Mouse (Mus musculus): Measurements from ENCODE around the gene Ndufs2. TPM values are rescaled to one million over a fixed set of nuclear protein-coding genes. Genes with fewer than 3 reads are reported as not detected.
"Not testable (repeated sequence)": the region's sequence is repeated elsewhere in the genome, so short reads cannot be mapped to it uniquely, and the experiment has no call there.

Gene Ndufs2
- polyA plus RNA-seq, 1 experiment from 2014 or later = 368 TPM

- H3K36me3 ChIP-seq (ENCODE audit: insufficient read depth, low read length) = peaks cover 32% of the 10 kb centered on the region
- H3K9ac ChIP-seq (replicated peaks; ENCODE audit: low read length) = peak overlapping the region; percentile 97
- H3K27ac ChIP-seq (ENCODE audit: low read length) = peak overlapping the region; percentile 95
- peak overlapping the region; percentile 87 for H3K4me2 ChIP-seq (replicated peaks; ENCODE audit: low read depth, low read length)
- no peaks in the 10 kb centered on the region for H3K9me3 ChIP-seq (ENCODE audit: low read length)
- H3K27me3 ChIP-seq (ENCODE audit: insufficient read depth, low read length) = no peaks in the 10 kb centered on the region
- under 1% methylated on average over 41 of the region's 41 CpGs for WGBS
- peak; percentile 86 for ATAC-seq (ENCODE audit: low FRiP score, low TSS enrichment)
- peak overlapping the region; percentile 93 for H3K4me3 ChIP-seq (ENCODE audit: low read length)
- H3K4me1 ChIP-seq (ENCODE audit: insufficient read depth, low read length) = peaks cover 53% of the 10 kb centered on the region
Observed at GRCm38 (mm10) chr1:171246709-171247452, 4.3 kb downstream of the Ndufs2 start.

DNA sequence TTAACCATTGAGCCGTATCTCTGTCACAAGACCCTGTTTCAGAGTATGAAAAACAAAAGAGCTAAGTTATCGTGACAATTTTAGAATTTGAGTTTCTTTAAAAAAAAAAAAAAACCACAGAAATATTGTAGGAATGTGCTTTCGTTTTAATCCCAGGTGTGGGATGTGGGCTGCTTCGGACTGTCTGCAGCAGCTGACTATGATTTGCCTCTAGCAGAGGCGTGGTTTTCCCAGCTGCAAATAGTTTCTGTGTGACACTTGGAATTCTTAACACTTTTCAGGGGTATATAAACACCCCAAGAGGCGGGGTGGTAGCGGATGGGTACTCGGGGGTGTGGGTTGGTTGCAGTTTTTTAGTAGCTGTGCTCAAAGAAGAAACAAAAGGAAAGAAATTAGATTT is 5.8 kb downstream of the Ndufs2 start:
- Histone ChIP-seq H3K36me3 (ENCODE audit: insufficient read depth, low read length) (peaks cover 39% of the 10 kb centered on the region), H3K4me3 (ENCODE audit: low read length) (no peak overlapping the region), H3K4me2 (replicated peaks; ENCODE audit: low read depth, low read length) (no peak overlapping the region), H3K4me1 (ENCODE audit: insufficient read depth, low read length) (peaks cover 40% of the 10 kb centered on the region), H3K27me3 (ENCODE audit: insufficient read depth, low read length) (no peaks in the 10 kb centered on the region), H3K27ac (ENCODE audit: low read length) (no peak overlapping the region), H3K9me3 (ENCODE audit: low read length) (no peaks in the 10 kb centered on the region), H3K9ac (replicated peaks; ENCODE audit: low read length) (no peak overlapping the region)
- ATAC-seq (ENCODE audit: low FRiP score, low TSS enrichment) = no peak
- WGBS = 89% methylated on average over 8 of the region's 8 CpGs

DNA sequence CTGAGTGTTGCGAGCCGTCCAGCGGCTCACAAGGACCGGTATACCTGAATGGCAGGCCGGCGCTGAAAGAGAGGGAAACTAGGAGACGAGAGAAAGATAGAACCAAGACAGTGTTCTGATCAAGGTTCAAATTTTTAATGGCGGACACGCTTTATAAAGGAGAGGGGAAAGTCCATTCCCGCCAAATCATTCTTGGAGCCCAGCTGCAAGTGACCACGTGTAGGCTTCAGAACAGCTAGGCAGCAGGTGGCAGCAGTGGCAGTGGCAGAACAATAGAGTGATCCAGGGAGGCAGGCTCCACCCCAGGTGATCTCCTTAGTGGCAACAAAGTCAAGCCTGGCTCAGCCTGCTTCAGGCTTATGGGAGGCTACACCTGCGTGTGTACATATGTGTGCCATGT is 9.2 kb downstream of the Ndufs2 start:
- Histone ChIP-seq H3K36me3 (ENCODE audit: insufficient read depth, low read length) (peaks cover 69% of the 10 kb centered on the region), H3K4me1 (ENCODE audit: insufficient read depth, low read length) (peaks cover 14% of the 10 kb centered on the region)
- not testable (repeated sequence) for H3K9ac ChIP-seq (replicated peaks; ENCODE audit: low read length); ATAC-seq (ENCODE audit: low FRiP score, low TSS enrichment); H3K4me3 ChIP-seq (ENCODE audit: low read length); H3K27me3 ChIP-seq (ENCODE audit: insufficient read depth, low read length); H3K27ac ChIP-seq (ENCODE audit: low read length); H3K9me3 ChIP-seq (ENCODE audit: low read length); H3K4me2 ChIP-seq (replicated peaks; ENCODE audit: low read depth, low read length)
- WGBS = 84% methylated on average over 12 of the region's 12 CpGs

DNA sequence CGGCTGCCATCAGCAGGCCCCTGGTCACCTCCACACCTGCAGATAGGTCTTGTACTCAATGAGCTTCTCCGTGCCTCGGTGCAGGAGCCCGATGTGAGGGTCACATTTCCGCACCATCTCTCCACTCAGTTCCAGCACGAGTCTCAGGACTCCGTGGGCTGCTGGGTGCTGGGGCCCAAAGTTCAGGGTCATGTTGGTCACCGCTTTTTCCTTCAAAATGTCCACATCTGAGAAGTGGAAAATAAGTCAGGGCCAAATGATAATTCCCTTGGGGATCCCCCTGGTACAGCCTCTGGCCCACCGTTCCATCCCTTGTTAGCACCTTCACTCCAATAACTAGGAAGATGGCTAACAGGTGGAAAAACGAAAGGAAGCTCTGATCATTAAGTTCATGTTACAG is 10.3 kb downstream of the Ndufs2 start:
- 83% methylated on average over 10 of the region's 10 CpGs for WGBS
- Histone ChIP-seq H3K4me1 (ENCODE audit: insufficient read depth, low read length) (peaks cover 9% of the 10 kb centered on the region), H3K9me3 (ENCODE audit: low read length) (no peaks in the 10 kb centered on the region), H3K27ac (ENCODE audit: low read length) (no peak overlapping the region), H3K9ac (replicated peaks; ENCODE audit: low read length) (no peak overlapping the region), H3K36me3 (ENCODE audit: insufficient read depth, low read length) (peaks cover 78% of the 10 kb centered on the region), H3K4me2 (replicated peaks; ENCODE audit: low read depth, low read length) (no peak overlapping the region), H3K4me3 (ENCODE audit: low read length) (no peak overlapping the region), H3K27me3 (ENCODE audit: insufficient read depth, low read length) (no peaks in the 10 kb centered on the region)
- no peak for ATAC-seq (ENCODE audit: low FRiP score, low TSS enrichment)

- 0 out of 2 replicates have a peak, but pooled peaks have one; percentile 56 for ATAC-seq (ENCODE audit: low FRiP score, low TSS enrichment)
- Histone ChIP-seq H3K9me3 (ENCODE audit: low read length) (no peaks in the 10 kb centered on the region), H3K36me3 (ENCODE audit: insufficient read depth, low read length) (peaks cover 80% of the 10 kb centered on the region), H3K4me2 (replicated peaks; ENCODE audit: low read depth, low read length) (no peak overlapping the region), H3K27me3 (ENCODE audit: insufficient read depth, low read length) (no peaks in the 10 kb centered on the region), H3K9ac (replicated peaks; ENCODE audit: low read length) (0 out of 2 replicates have a peak overlapping the region, but pooled peaks have one; percentile 35), H3K4me1 (ENCODE audit: insufficient read depth, low read length) (0 out of 2 replicates have a peak, but pooled peaks cover 3% of the 10 kb centered on the region), H3K27ac (ENCODE audit: low read length) (no peak overlapping the region; the same call in 1 of the 2 replicates), H3K4me3 (ENCODE audit: low read length) (no peak overlapping the region)
- 45% methylated on average over 15 of the region's 15 CpGs for WGBS
Observed at GRCm38 (mm10) chr1:171239992-171240744, 11.0 kb downstream of the Ndufs2 start.

GRCm38 (mm10) chr1:171238463-171238862 is 12.7 kb downstream of the Ndufs2 start:
- no peak; the same call in 1 of the 2 replicates for ATAC-seq (ENCODE audit: low FRiP score, low TSS enrichment)
- Histone ChIP-seq H3K9ac (replicated peaks; ENCODE audit: low read length) (no peak overlapping the region), H3K9me3 (ENCODE audit: low read length) (no peaks in the 10 kb centered on the region), H3K27me3 (ENCODE audit: insufficient read depth, low read length) (no peaks in the 10 kb centered on the region), H3K4me2 (replicated peaks; ENCODE audit: low read depth, low read length) (no peak overlapping the region), H3K4me1 (ENCODE audit: insufficient read depth, low read length) (0 out of 2 replicates have a peak, but pooled peaks cover 3% of the 10 kb centered on the region), H3K4me3 (ENCODE audit: low read length) (no peak overlapping the region), H3K27ac (ENCODE audit: low read length) (no peak overlapping the region), H3K36me3 (ENCODE audit: insufficient read depth, low read length) (peaks cover 82% of the 10 kb centered on the region)
- 69% methylated on average over 14 of the region's 14 CpGs for WGBS

DNA sequence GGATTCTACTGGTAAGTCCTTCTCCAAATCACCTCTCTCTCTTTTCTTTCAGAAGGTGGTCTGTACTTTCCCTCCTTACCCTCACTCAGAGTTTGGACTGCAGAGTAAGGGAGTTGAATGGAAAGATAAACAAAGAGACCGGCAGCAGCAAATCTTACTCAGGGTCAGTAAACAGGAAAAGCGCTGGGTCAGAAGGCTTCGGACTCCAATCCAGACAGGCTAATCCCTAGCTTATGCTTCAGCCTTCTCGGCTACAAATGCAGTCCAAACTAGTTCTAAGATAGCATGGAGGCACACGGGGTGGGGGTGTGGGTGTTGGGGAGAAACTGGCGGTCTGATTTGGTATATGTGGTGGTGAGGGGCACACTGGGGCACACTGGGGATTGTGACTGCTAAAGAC is 13.8 kb downstream of the Ndufs2 start:
- H3K4me1 ChIP-seq (ENCODE audit: insufficient read depth, low read length) = 0 out of 2 replicates have a peak, but pooled peaks cover 3% of the 10 kb centered on the region
- no peaks in the 10 kb centered on the region for H3K9me3 ChIP-seq (ENCODE audit: low read length)
- 80% methylated on average over 6 of the region's 6 CpGs for WGBS
- ATAC-seq (ENCODE audit: low FRiP score, low TSS enrichment) = no peak
- H3K9ac ChIP-seq (replicated peaks; ENCODE audit: low read length) = no peak overlapping the region
- no peaks in the 10 kb centered on the region for H3K27me3 ChIP-seq (ENCODE audit: insufficient read depth, low read length)
- no peak overlapping the region for H3K4me2 ChIP-seq (replicated peaks; ENCODE audit: low read depth, low read length)
- peaks cover 73% of the 10 kb centered on the region for H3K36me3 ChIP-seq (ENCODE audit: insufficient read depth, low read length)
- no peak overlapping the region for H3K4me3 ChIP-seq (ENCODE audit: low read length)
- no peak overlapping the region for H3K27ac ChIP-seq (ENCODE audit: low read length)

DNA sequence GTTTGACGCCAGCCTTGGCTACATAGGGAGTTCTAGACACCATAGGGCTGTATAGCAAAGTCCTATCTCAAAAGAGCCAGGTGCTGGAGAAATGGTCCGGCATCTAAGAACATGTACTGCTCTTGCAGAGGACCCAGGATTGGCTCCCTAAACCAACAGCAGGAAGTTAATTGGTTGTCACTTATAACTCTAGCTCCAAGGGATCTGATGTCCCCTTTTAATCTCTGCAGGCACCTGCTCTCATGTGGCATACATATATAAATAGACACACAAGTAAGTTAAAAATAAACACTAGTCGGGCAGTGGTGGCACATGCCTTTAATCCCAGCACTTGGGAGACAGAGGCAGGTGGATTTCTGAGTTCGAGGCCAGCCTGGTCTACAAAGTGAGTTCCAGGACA is 15.4 kb downstream of the Ndufs2 start:
- no peak overlapping the region for H3K4me2 ChIP-seq (replicated peaks; ENCODE audit: low read depth, low read length)
- no peaks in the 10 kb centered on the region for H3K9me3 ChIP-seq (ENCODE audit: low read length)
- H3K9ac ChIP-seq (replicated peaks; ENCODE audit: low read length) = no peak overlapping the region
- H3K27me3 ChIP-seq (ENCODE audit: insufficient read depth, low read length) = no peaks in the 10 kb centered on the region
- no peak for ATAC-seq (ENCODE audit: low FRiP score, low TSS enrichment)
- no peak overlapping the region for H3K4me3 ChIP-seq (ENCODE audit: low read length)
- peaks cover 67% of the 10 kb centered on the region for H3K36me3 ChIP-seq (ENCODE audit: insufficient read depth, low read length)
- no peak overlapping the region for H3K27ac ChIP-seq (ENCODE audit: low read length)
- 86% methylated on average over 4 of the region's 4 CpGs for WGBS
- H3K4me1 ChIP-seq (ENCODE audit: insufficient read depth, low read length) = 0 out of 2 replicates have a peak, but pooled peaks cover 3% of the 10 kb centered on the region

DNA sequence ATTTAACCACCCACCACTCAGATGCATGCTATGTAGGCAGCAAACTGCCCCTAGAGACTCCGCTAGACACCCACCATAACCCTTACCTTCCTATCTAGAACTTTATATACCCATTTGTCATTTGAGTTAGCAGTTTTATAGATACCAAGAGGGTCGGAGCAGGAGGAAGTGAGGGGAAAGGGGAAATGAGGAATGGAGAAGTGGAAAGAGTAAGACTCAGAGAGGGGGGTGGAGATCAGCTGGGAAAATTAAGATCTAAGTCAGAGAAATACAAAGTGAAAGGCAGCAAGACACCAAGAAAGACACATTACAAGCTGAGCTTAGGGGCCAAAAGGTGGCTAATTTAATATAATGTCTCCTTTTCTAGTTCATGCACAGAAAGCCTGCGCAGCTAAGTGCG is 16.6 kb downstream of the Ndufs2 start:
- Histone ChIP-seq H3K27me3 (ENCODE audit: insufficient read depth, low read length) (no peaks in the 10 kb centered on the region), H3K9me3 (ENCODE audit: low read length) (no peaks in the 10 kb centered on the region), H3K4me1 (ENCODE audit: insufficient read depth, low read length) (0 out of 2 replicates have a peak, but pooled peaks cover 8% of the 10 kb centered on the region), H3K4me3 (ENCODE audit: low read length) (no peak overlapping the region), H3K27ac (ENCODE audit: low read length) (no peak overlapping the region), H3K4me2 (replicated peaks; ENCODE audit: low read depth, low read length) (no peak overlapping the region), H3K9ac (replicated peaks; ENCODE audit: low read length) (no peak overlapping the region), H3K36me3 (ENCODE audit: insufficient read depth, low read length) (peaks cover 59% of the 10 kb centered on the region)
- no peak for ATAC-seq (ENCODE audit: low FRiP score, low TSS enrichment)
- WGBS = 80% methylated on average over 4 of the region's 4 CpGs

All from kidney, embryonic 16.5 days (tissue).